ENCODE assay signal across 22 mouse cellular contexts in the genomic region with DNA sequence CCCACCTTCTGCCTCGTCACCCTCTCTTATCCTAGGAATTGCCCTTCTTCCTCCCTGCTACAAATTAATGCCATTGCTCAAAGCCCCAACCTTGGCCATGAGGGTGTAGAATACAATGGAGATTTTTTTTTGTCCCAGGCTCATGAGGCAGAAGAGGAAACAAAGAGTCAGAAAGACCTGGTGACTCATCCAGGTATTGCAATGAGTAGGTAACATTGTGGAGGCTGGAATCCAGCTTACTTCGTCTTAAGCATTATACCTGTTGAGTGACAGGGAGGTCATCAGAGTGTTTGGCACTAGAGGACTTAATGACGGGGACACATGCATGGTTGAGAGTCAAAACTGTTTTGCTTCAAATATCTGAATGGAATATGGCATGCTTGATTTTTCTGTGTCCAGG.
DNase-seq lines count a peak whose midpoint lies in the region; ATAC-seq and TF ChIP-seq lines count a peak whose summit lies in the region.
"Had no signal": no experiment of that assay in that cellular context is flagged by ENCODE, and none has a peak within 500 bp of the region (broad histone marks: within the 10 kb centered on the region; RNA-seq: fewer than 3 reads in every experiment).

No protein-coding gene starts in this region.

- TF ChIP-seq POLR2A in thymus, adult 2 months (IDR thresholded peaks at IDR 0.05; ENCODE audit: control insufficient read depth, extremely low read depth, insufficient read depth, low read length, poor library complexity), result no peak

- 0 out of 2 replicates have a peak overlapping the region, but pooled peaks have one; percentile 50 for H3K4me2 ChIP-seq in heart, embryonic 13.5 days
- H3K4me2 ChIP-seq: hindbrain, embryonic 13.5 days had no signal

- no peaks in the 10 kb centered on the region for H3K9me3 ChIP-seq in heart, embryonic 13.5 days
- H3K9me3 ChIP-seq: hindbrain, embryonic 10.5 days; hindbrain, embryonic 13.5 days had no signal

- no peaks in the 10 kb centered on the region for H3K27me3 ChIP-seq in heart, embryonic 13.5 days (replicated peaks)
- no peaks in the 10 kb centered on the region for H3K27me3 ChIP-seq in thymus, adult 2 months (ENCODE audit: control insufficient read depth, insufficient read depth, low read length)

- no peak overlapping the region for H3K4me3 ChIP-seq in heart, embryonic 13.5 days
- no peak overlapping the region for H3K4me3 ChIP-seq in thymus, adult 2 months (ENCODE audit: control insufficient read depth, insufficient read depth, low read length)
- H3K4me3 ChIP-seq: heart, adult 2 months; hindbrain, embryonic 10.5 days; hindbrain, embryonic 13.5 days had no signal

- no peaks in the 10 kb centered on the region for H3K36me3 ChIP-seq in heart, embryonic 13.5 days
- no peaks in the 10 kb centered on the region for H3K36me3 ChIP-seq in thymus, adult 2 months (ENCODE audit: control insufficient read depth, insufficient read depth, low read length)
- H3K36me3 ChIP-seq: hindbrain, embryonic 10.5 days; hindbrain, embryonic 13.5 days had no signal

- no peak for DNase-seq in heart, postnatal 25 days (ENCODE audit: low spot score)
- DNase-seq in thymus, adult 2 months, result no peak
- DNase-seq in thymus, postnatal 36 days, result no peak
- no peak for DNase-seq in frontal cortex, postnatal 36 days (ENCODE audit: low spot score in 2 of 2)
- DNase-seq: adrenal gland, postnatal 10 days; adrenal gland, postnatal 36 days; B cell, adult 2 months; cerebellum, adult 18-20 months; cerebellum, adult 9-10 months; cerebellum, postnatal 14 days; forebrain, postnatal 0 days; gastrocnemius, postnatal 25 days; heart, adult 2 months; heart, postnatal 14 days had no signal

- peaks cover 17% of the 10 kb centered on the region for H3K4me1 ChIP-seq in heart, embryonic 13.5 days
- H3K4me1 ChIP-seq in thymus, adult 2 months (replicated peaks; ENCODE audit: control insufficient read depth, insufficient read depth, low read length), result peaks cover 62% of the 10 kb centered on the region
- H3K4me1 ChIP-seq: hindbrain, embryonic 10.5 days had no signal

- no peak for ATAC-seq in heart, embryonic 13.5 days (ENCODE audit: extremely low read depth, insufficient number of reproducible peaks, low FRiP score, low TSS enrichment)
- ATAC-seq in CD4-positive, CD25-positive, alpha-beta regulatory T cell, adult 4 months, result peak; percentile 30
- ATAC-seq in inflammation-experienced regulatory T-cells, adult 6 months, result peak; percentile 39
- ATAC-seq: forebrain, embryonic 14.5 days; forebrain, postnatal 0 days; hindbrain, embryonic 16.5 days; intestine, postnatal 0 days had no signal

- H3K9ac ChIP-seq in heart, embryonic 13.5 days, result no peak overlapping the region
- H3K9ac ChIP-seq: forebrain, postnatal 0 days; hindbrain, embryonic 13.5 days had no signal

- TF ChIP-seq CTCF in thymus, adult 2 months (IDR thresholded peaks at IDR 0.05; ENCODE audit: borderline replicate concordance, control insufficient read depth, extremely low read depth, insufficient read depth, low read length, poor library complexity), result no peak

- WGBS in heart, embryonic 13.5 days, result 57% methylated on average over 3 of the region's 3 CpGs
- 95% methylated on average over 3 of the region's 3 CpGs for WGBS in thymus, adult 2 months

- intact Hi-C loops in heart, postnatal 25 days (cut with DNase I), result no loop called here

- no peak overlapping the region for H3K27ac ChIP-seq in heart, embryonic 13.5 days (replicated peaks)
- peak overlapping the region; percentile 38; the same call in 1 of the 2 replicates for H3K27ac ChIP-seq in thymus, adult 2 months (ENCODE audit: control insufficient read depth, insufficient read depth, low read length)
- H3K27ac ChIP-seq: heart, adult 2 months; hindbrain, embryonic 10.5 days; hindbrain, embryonic 13.5 days had no signal
